Mouse (Mus musculus) adrenal gland, postnatal 4 days (tissue): ENCODE measurements at regions not wholly inside any gene's neighbourhood (a gene's known extent, or its start where the extent isn't known, plus 50 kb on each side); places are given as distances from the start of the nearest gene placed in this dataset.

Experiments
- DNase-seq, 2 experiments: peaks; one replicate each; pipeline ENCODE4 v3.0.0; 2021 to 2022; ENCODE audit warnings: low spot score in 2 of 2, mixed read lengths in 2 of 2

- no peak for DNase-seq
Measured at GRCm38 (mm10) chr3:132237344-132237743, 152.3 kb downstream of the Dkk2 start.

DNA sequence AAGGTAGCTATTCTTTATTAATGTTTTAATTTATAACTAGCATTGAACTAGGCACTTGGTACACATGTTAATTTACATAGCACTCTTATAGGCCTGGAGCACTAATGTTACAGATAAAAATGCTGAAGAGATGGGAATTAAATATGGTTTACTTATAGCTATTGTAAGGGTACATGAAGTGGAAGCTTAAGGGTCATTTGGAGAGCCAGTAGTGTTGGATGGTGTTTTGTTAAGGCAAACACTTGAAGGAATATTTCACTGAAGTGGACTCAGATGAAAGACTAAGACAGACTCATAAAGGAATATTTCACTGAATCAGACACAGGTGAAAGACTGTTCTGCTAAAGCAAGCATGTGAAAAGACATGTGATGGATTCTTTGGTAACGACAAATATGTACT lies 172.7 kb downstream of the Dkk2 start:
- no peak for DNase-seq

DNA sequence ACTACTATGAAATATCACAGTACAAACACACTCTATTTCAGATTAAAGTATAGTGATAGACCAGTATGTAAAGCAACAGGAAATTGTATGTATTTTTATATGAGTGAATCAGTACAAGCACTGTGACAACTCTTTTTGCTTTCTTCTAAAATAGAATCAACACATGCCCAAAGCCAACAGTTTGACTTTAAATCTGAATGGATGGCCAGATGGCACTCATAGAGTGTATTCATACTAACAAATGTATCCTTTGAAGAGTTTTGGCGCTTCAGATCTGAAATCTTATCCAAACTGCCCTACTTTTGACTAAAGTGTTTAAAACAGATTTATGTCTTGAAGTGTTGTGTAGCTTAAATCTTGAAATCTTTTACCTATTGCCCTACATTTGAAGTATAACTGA lies 184.5 kb downstream of the Dkk2 start:
- no peak for DNase-seq

GRCm38 (mm10) chr3:132274786-132275185 lies 189.7 kb downstream of the Dkk2 start:
- no peak for DNase-seq

GRCm38 (mm10) chr3:132277771-132278170 lies 192.7 kb downstream of the Dkk2 start:
- DNase-seq, result no peak

DNA sequence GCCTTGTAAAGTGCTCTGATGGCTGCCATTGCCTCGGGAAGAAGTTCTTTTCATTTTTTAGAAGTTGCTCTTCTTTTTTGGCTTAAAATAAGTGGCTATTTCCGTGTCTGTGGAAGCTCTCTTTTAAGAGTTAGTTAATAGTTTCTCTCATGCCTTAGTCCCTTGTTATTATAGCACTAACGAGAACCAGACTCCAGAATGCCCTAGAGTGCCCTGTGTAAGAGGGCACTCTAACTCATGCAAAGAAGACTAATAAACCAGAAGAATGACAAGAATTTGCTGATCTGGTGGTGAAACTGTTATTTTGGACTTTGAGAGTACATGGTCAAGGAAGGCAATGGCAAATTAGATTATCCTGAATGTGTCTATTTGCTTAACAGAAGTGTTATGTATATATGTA lies 202.6 kb downstream of the Dkk2 start:
- DNase-seq, result no peak

- no peak for DNase-seq
Measured at GRCm38 (mm10) chr3:132326961-132327360, 241.9 kb downstream of the Dkk2 start.

GRCm38 (mm10) chr3:132343625-132344024 lies 258.5 kb downstream of the Dkk2 start:
- DNase-seq, result no peak

GRCm38 (mm10) chr3:132345856-132346255 lies 260.8 kb downstream of the Dkk2 start:
- no peak for DNase-seq

- DNase-seq, result no peak
Measured at GRCm38 (mm10) chr3:132349602-132350001, 264.5 kb downstream of the Dkk2 start.

- no peak for DNase-seq
Measured at GRCm38 (mm10) chr3:132353204-132353603, 268.1 kb downstream of the Dkk2 start.

GRCm38 (mm10) chr3:132359596-132359995 lies 270.0 kb upstream of the Gimd1 start:
- DNase-seq, result no peak

DNA sequence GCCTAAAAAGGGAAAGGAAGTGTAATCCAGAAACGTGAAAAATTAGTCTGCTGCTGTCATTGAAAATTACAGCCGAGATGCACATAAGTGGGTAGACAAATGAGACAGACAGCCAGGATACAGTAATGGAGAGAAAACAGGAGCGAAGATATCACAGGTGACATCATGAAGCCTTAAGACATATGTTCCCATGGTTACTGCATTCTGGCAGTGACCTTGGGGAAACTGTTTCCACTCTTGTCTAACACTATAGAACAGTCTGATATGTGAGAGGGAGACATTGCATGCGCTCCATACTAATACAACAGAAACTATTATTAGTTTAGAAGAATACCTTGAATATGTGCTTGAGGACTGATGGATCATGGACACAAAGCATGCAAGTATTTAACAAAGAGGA lies 254.0 kb upstream of the Gimd1 start:
- DNase-seq, result no peak

GRCm38 (mm10) chr3:132417742-132418141 lies 211.9 kb upstream of the Gimd1 start:
- no peak for DNase-seq

- no peak for DNase-seq
Measured at GRCm38 (mm10) chr3:132425819-132426671, 203.6 kb upstream of the Gimd1 start.

DNA sequence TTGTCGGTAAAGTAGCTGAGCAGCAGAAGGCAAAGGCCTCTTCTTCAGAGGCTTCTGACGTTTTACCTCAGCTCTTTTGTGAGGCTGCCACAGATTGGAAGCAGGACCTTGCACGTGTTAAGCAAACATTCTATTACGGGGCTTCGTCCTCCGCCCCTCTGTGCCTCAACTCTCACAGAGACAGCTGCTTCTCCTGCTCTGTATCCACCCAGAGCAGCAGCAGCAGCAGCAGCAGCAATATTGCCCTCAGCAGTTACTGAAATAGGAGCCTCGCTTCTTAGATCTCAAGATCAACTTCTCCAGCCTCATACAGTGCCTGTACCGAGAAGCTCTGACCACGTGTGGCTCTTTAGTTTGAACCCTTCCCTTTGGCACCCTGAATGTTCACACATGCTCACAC lies 202.4 kb upstream of the Gimd1 start:
- DNase-seq, result no peak

GRCm38 (mm10) chr3:132428148-132428547 lies 201.5 kb upstream of the Gimd1 start:
- DNase-seq, result no peak

- no peak for DNase-seq
Measured at GRCm38 (mm10) chr3:132431805-132432204, 197.8 kb upstream of the Gimd1 start.

DNA sequence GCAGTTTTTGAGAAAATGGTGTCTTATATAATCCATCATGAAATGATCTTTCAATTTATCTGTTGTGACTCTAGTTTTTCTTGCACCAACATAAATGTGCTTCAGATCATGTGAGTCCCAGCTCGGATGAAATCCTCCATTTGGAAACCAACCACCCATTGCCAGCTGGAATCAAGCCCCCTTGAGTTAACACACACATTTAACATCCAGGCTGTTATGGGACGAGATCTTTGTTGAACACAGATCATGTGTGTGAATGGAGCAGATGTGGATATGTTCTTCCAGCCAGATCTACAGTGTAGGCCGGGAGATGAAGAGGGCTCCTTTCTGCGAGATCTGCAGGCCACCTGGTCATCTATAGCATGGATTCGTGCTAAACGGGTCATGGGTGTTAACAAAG lies 188.4 kb upstream of the Gimd1 start:
- DNase-seq, result no peak

DNA sequence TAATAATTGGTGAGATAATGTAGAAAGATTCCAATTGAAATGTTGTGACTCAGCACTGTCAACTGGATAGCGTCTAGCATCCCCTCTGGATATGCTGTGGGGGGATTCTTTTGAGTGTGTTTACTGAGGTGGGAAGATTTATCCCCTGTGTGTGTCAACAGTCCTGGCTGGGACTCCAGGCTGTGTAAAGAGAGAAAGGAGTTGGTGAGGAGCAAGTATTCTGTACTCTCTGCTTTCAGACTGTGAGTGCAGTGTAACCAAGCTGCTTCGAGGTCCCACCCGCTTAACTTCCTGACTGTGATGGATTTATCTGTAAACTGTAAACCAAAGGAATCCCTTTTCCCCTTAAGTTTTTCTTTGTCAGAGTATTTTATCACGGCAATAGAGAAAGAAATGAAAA lies 175.7 kb upstream of the Gimd1 start:
- DNase-seq, result no peak

DNA sequence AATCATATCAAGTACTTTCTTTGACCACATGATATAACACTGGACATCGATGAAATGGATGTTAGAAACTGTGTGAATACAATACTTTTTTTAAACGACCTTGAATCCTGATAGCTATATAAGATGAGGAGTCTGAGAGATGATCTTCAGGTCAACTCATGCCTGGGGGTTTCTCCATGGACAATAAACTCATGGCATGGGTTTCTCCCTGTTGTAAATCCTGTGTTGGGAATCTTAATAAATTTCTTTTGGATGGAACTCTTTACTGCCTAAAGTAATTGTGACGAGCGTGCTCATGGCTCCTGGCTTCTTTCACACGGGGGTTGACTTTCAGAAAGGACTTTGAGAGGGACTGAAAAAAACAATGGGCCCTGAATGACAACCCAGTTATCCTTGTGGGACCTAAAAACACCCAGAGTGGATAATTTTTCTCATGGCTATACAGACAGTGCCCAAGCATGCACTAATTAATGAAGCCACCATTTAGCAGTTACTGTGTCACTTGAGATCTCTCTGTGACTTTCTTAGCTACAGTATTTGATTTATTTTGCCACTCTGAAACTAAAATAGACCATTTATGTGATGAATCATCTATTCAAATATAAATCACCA lies 167.2 kb upstream of the Gimd1 start:
- DNase-seq, result no peak

DNA sequence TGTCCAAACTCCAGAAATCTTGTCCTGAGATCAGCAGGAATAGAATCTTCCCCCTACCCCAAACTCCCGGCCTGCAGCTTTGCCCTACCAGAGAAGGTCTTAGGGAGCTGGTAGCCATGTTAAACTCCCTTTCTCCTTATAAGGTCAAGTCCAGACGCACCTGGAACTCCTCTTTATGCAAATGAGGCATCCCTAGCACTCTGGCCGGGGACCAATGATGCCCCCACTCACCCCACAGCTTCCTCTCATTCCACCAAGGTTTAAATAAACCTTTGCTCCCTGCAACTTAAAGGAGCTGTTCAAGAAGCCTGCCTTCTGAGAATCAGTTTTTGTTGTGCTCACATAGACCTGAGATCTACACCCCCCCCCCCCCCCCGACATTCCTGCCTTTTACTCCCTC lies 158.6 kb upstream of the Gimd1 start:
- no peak for DNase-seq

DNA sequence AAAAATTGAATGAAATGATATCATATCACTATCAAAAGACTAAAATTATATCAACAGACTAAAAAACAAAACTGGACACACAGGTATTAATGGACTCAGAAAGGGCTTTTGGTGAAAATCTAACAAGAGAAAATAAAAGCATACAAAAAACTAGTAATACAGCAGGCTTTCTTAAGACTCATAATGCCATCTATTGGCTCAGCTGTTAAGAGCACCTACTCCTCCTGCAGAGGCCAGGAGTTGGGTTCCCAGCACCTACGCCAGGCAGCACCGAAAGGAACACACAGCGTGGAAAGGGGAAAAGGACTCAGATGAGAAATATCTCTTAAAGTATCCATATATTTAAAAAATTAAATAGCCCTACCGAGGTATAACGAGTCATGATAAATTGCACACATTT lies 151.9 kb upstream of the Gimd1 start:
- DNase-seq, result no peak
